Mouse (Mus musculus): ENCODE measurements around the gene Fez1.
A peak's percentile ranks its signal among the peaks of the same experiment; 100 is the strongest.

The Fez1 gene

GRCm38 (mm10) chr9:36821644-36822000, at the start of gene Fez1:
Gene Fez1 (plus strand): TSS chr9:36821864.
- no peak for DNase-seq

- no peak for DNase-seq
These were observed 37.7 kb upstream of the Fez1 start for GRCm38 (mm10) chr9:36783921-36784320.

- no peak for DNase-seq
These were observed 29.5 kb upstream of the Fez1 start for GRCm38 (mm10) chr9:36792191-36792590.

- no peak for DNase-seq
These were observed 27.2 kb upstream of the Fez1 start for GRCm38 (mm10) chr9:36794487-36794886.

- DNase-seq = no peak
These were observed 26.1 kb upstream of the Fez1 start for GRCm38 (mm10) chr9:36795556-36795955.

GRCm38 (mm10) chr9:36796224-36796623, 25.4 kb upstream of the Fez1 start:
- no peak for DNase-seq

- peak; percentile 84 for DNase-seq
These were observed 24.7 kb upstream of the Fez1 start, which contains the start of gene Ei24 for GRCm38 (mm10) chr9:36796781-36797555. Gene Ei24 (minus strand): TSS chr9:36797393.

GRCm38 (mm10) chr9:36801961-36802360, 19.7 kb upstream of the Fez1 start:
- DNase-seq = no peak

GRCm38 (mm10) chr9:36802951-36803350, 18.7 kb upstream of the Fez1 start:
- DNase-seq = no peak

- no peak for DNase-seq
These were observed 18.3 kb upstream of the Fez1 start for GRCm38 (mm10) chr9:36803386-36803785.

GRCm38 (mm10) chr9:36803926-36804325, 17.7 kb upstream of the Fez1 start:
- DNase-seq = no peak

- DNase-seq = no peak
These were observed 16.2 kb upstream of the Fez1 start for GRCm38 (mm10) chr9:36805256-36805975.

GRCm38 (mm10) chr9:36808126-36808785, 13.4 kb upstream of the Fez1 start:
- no peak for DNase-seq

- no peak for DNase-seq
These were observed 7.2 kb upstream of the Fez1 start for GRCm38 (mm10) chr9:36814486-36814885.

- DNase-seq = no peak
These were observed 2.8 kb upstream of the Fez1 start for GRCm38 (mm10) chr9:36818905-36819304.

GRCm38 (mm10) chr9:36820969-36821643, 558 bp upstream of the Fez1 start:
- no peak for DNase-seq

GRCm38 (mm10) chr9:36822024-36822423, 360 bp downstream of the Fez1 start:
- DNase-seq = no peak

GRCm38 (mm10) chr9:36826612-36827363, 5.1 kb downstream of the Fez1 start:
- DNase-seq = no peak

GRCm38 (mm10) chr9:36831401-36831800, 9.7 kb downstream of the Fez1 start:
- no peak for DNase-seq

GRCm38 (mm10) chr9:36832529-36832928, 10.9 kb downstream of the Fez1 start:
- DNase-seq = peak; percentile 12

- no peak for DNase-seq
These were observed 11.6 kb downstream of the Fez1 start for GRCm38 (mm10) chr9:36833043-36833881.
